Mouse (Mus musculus) forebrain, embryonic 12.5 days (tissue): ENCODE results near the gene Fam163b. TPM values are rescaled to one million over a fixed set of nuclear protein-coding genes. Genes with fewer than 3 reads are reported as not detected.
A peak's percentile ranks its signal among the peaks of the same experiment; 100 is the strongest.

ENCODE experiments used
- ATAC-seq: fragments of 200-750 bp; cut with Nextera tagmentation; 2 replicates; pipeline ENCODE4 v1.8.0; 2017; ENCODE audit warnings: moderate TSS enrichment; ENCODE audit not compliant: low FRiP score
- H3K27ac ChIP-seq: fragments of 300-500 bp; sonication (generic); 2 replicates; pipeline ENCODE4 v1.5.1; 2016; ENCODE audit warnings: mild to moderate bottlenecking
- H3K27me3 ChIP-seq: fragments of 300-500 bp; sonication (generic); 2 replicates; pipeline ENCODE4 v1.6.1; 2016; ENCODE audit warnings: mild to moderate bottlenecking
- H3K36me3 ChIP-seq: fragments of 300-500 bp; sonication (generic); replicated peaks from 2 replicates; pipeline ENCODE4 v1.6.1; 2016; ENCODE audit warnings: mild to moderate bottlenecking
- H3K4me1 ChIP-seq: fragments of 300-500 bp; sonication (generic); 2 replicates; pipeline ENCODE4 v1.6.1; 2016
- H3K4me2 ChIP-seq: fragments of 300-500 bp; sonication (generic); 2 replicates; pipeline ENCODE4 v1.6.1; 2016; ENCODE audit warnings: mild to moderate bottlenecking, moderate library complexity
- H3K4me3 ChIP-seq: fragments of 300-500 bp; sonication (generic); replicated peaks from 2 replicates; pipeline ENCODE4 v1.5.1; 2016; ENCODE audit warnings: mild to moderate bottlenecking
- H3K9ac ChIP-seq: fragments of 300-500 bp; sonication (generic); 2 replicates; pipeline ENCODE4 v1.6.1; 2016; ENCODE audit warnings: mild to moderate bottlenecking
- H3K9me3 ChIP-seq: fragments of 300-500 bp; sonication (generic); 2 replicates; pipeline ENCODE4 v1.6.1; 2016
- WGBS: fragments of 180-500 bp; shearing (Covaris S2); methylation state at CpG from one replicate; pipeline ENCODE4 v1.1.7; 2016; 5-methylcytosine and 5-hydroxymethylcytosine counted together
- polyA plus RNA-seq: library from polyadenylated mRNA; unstranded; fragments of >200 nt; fragmentation: Nextera tagmentation; extraction: Ambion mirVana; gene quantifications from 2 replicates; pipeline ENCODE4 v1.2.1, GENCODE M21; 2016

Fam163b gene
- polyA plus RNA-seq, 1 experiment from 2014 or later, result 0.32 TPM

GRCm38 (mm10) chr2:27125979-27126378 lies 16.3 kb downstream of the Fam163b start:
- ATAC-seq, result no peak
- no peak overlapping the region for H3K27ac ChIP-seq
- WGBS, result 44% methylated on average over 10 of the region's 10 CpGs
- H3K9ac ChIP-seq, result no peak overlapping the region
- H3K9me3 ChIP-seq, result no peaks in the 10 kb centered on the region
- no peaks in the 10 kb centered on the region for H3K27me3 ChIP-seq
- no peaks in the 10 kb centered on the region for H3K36me3 ChIP-seq
- no peak overlapping the region for H3K4me2 ChIP-seq
- H3K4me1 ChIP-seq, result peaks cover 17% of the 10 kb centered on the region
- no peak overlapping the region for H3K4me3 ChIP-seq

- no peak overlapping the region for H3K9ac ChIP-seq
- no peak overlapping the region for H3K4me2 ChIP-seq
- ATAC-seq, result no peak
- no peak overlapping the region for H3K4me3 ChIP-seq
- no peaks in the 10 kb centered on the region for H3K36me3 ChIP-seq
- H3K9me3 ChIP-seq, result no peaks in the 10 kb centered on the region
- no peaks in the 10 kb centered on the region for H3K27me3 ChIP-seq
- no peak overlapping the region for H3K27ac ChIP-seq
- 86% methylated on average over 4 of the region's 4 CpGs for WGBS
- peaks cover 22% of the 10 kb centered on the region for H3K4me1 ChIP-seq
Measured at GRCm38 (mm10) chr2:27123121-27123520, 19.2 kb downstream of the Fam163b start.

GRCm38 (mm10) chr2:27122578-27122977 lies 19.7 kb downstream of the Fam163b start:
- Histone ChIP-seq H3K36me3 (no peaks in the 10 kb centered on the region), H3K4me2 (no peak overlapping the region), H3K9ac (no peak overlapping the region), H3K4me1 (peaks cover 22% of the 10 kb centered on the region), H3K4me3 (no peak overlapping the region), H3K27me3 (no peaks in the 10 kb centered on the region), H3K27ac (peak overlapping the region; percentile 46; the same call in 1 of the 2 replicates), H3K9me3 (no peaks in the 10 kb centered on the region)
- 36% methylated on average over 9 of the region's 9 CpGs for WGBS
- no peak for ATAC-seq

- peak overlapping the region; percentile 46; the same call in 1 of the 2 replicates for H3K27ac ChIP-seq
- 43% methylated on average over 9 of the region's 9 CpGs for WGBS
Measured at GRCm38 (mm10) chr2:27121626-27122355, 20.5 kb downstream of the Fam163b start.

GRCm38 (mm10) chr2:27120241-27120641 lies 22.1 kb downstream of the Fam163b start:
- Histone ChIP-seq H3K4me3 (no peak overlapping the region), H3K9ac (no peak overlapping the region), H3K27ac (0 out of 2 replicates have a peak overlapping the region, but pooled peaks have one; percentile 19), H3K27me3 (no peaks in the 10 kb centered on the region), H3K9me3 (no peaks in the 10 kb centered on the region), H3K4me2 (no peak overlapping the region), H3K4me1 (peaks cover 22% of the 10 kb centered on the region), H3K36me3 (no peaks in the 10 kb centered on the region)
- 86% methylated on average over 8 of the region's 8 CpGs for WGBS
- ATAC-seq, result no peak

More at GRCm38 (mm10) chr2:27121626-27122355, 20.5 kb downstream of the Fam163b start:
- H3K36me3 ChIP-seq, result no peaks in the 10 kb centered on the region
- H3K9ac ChIP-seq, result no peak overlapping the region
- no peak overlapping the region for H3K4me3 ChIP-seq
- no peaks in the 10 kb centered on the region for H3K27me3 ChIP-seq
- no peak overlapping the region for H3K4me2 ChIP-seq
- H3K4me1 ChIP-seq, result peaks cover 22% of the 10 kb centered on the region
- H3K9me3 ChIP-seq, result no peaks in the 10 kb centered on the region
- no peak for ATAC-seq

GRCm38 (mm10) chr2:27119766-27120165 lies 22.5 kb downstream of the Fam163b start:
- H3K4me1 ChIP-seq, result peaks cover 22% of the 10 kb centered on the region
- no peak overlapping the region for H3K27ac ChIP-seq
- H3K4me3 ChIP-seq, result no peak overlapping the region
- H3K9ac ChIP-seq, result no peak overlapping the region
- H3K36me3 ChIP-seq, result no peaks in the 10 kb centered on the region
- WGBS, result 88% methylated on average over 2 of the region's 2 CpGs
- no peaks in the 10 kb centered on the region for H3K27me3 ChIP-seq
- H3K9me3 ChIP-seq, result no peaks in the 10 kb centered on the region
- no peak overlapping the region for H3K4me2 ChIP-seq
- no peak for ATAC-seq

- Histone ChIP-seq H3K27ac (no peak overlapping the region), H3K36me3 (no peaks in the 10 kb centered on the region), H3K9ac (no peak overlapping the region), H3K4me1 (peaks cover 22% of the 10 kb centered on the region), H3K27me3 (no peaks in the 10 kb centered on the region), H3K4me2 (no peak overlapping the region), H3K9me3 (no peaks in the 10 kb centered on the region), H3K4me3 (no peak overlapping the region)
- 67% methylated on average over 4 of the region's 4 CpGs for WGBS
- ATAC-seq, result no peak
Measured at GRCm38 (mm10) chr2:27118452-27118851, 23.8 kb downstream of the Fam163b start.

- Histone ChIP-seq H3K4me1 (peaks cover 3% of the 10 kb centered on the region; the same call in 1 of the 2 replicates), H3K27me3 (peaks cover 4% of the 10 kb centered on the region; the same call in 1 of the 2 replicates), H3K9me3 (no peaks in the 10 kb centered on the region), H3K4me3 (no peak overlapping the region), H3K4me2 (no peak overlapping the region), H3K36me3 (no peaks in the 10 kb centered on the region), H3K27ac (no peak overlapping the region), H3K9ac (no peak overlapping the region)
- no peak for ATAC-seq
- 92% methylated on average over 10 of the region's 10 CpGs for WGBS
Measured at GRCm38 (mm10) chr2:27114169-27114568, 28.1 kb downstream of the Fam163b start.

- no peak overlapping the region for H3K27ac ChIP-seq
- H3K9ac ChIP-seq, result no peak overlapping the region
- 80% methylated on average over 20 of the region's 20 CpGs for WGBS
- H3K36me3 ChIP-seq, result no peaks in the 10 kb centered on the region
- H3K4me3 ChIP-seq, result no peak overlapping the region
- peaks cover 6% of the 10 kb centered on the region; the same call in 1 of the 2 replicates for H3K4me1 ChIP-seq
- peaks cover 4% of the 10 kb centered on the region; the same call in 1 of the 2 replicates for H3K27me3 ChIP-seq
- H3K9me3 ChIP-seq, result no peaks in the 10 kb centered on the region
- ATAC-seq, result no peak
- H3K4me2 ChIP-seq, result no peak overlapping the region
Measured at GRCm38 (mm10) chr2:27112585-27112984, 29.7 kb downstream of the Fam163b start.

GRCm38 (mm10) chr2:27109052-27109451 lies 33.2 kb downstream of the Fam163b start:
- Histone ChIP-seq H3K4me1 (peaks cover 10% of the 10 kb centered on the region; the same call in 1 of the 2 replicates), H3K4me3 (no peak overlapping the region), H3K27ac (no peak overlapping the region), H3K4me2 (no peak overlapping the region), H3K9ac (no peak overlapping the region), H3K9me3 (no peaks in the 10 kb centered on the region), H3K36me3 (no peaks in the 10 kb centered on the region), H3K27me3 (peaks cover 4% of the 10 kb centered on the region; the same call in 1 of the 2 replicates)
- 82% methylated on average over 5 of the region's 5 CpGs for WGBS
- ATAC-seq, result no peak

GRCm38 (mm10) chr2:27108144-27108543 lies 34.1 kb downstream of the Fam163b start:
- WGBS, result 42% methylated on average over 2 of the region's 2 CpGs
- H3K9ac ChIP-seq, result no peak overlapping the region
- ATAC-seq, result no peak
- no peak overlapping the region for H3K4me2 ChIP-seq
- H3K9me3 ChIP-seq, result no peaks in the 10 kb centered on the region
- H3K4me1 ChIP-seq, result peaks cover 16% of the 10 kb centered on the region; the same call in 1 of the 2 replicates
- H3K27me3 ChIP-seq, result peaks cover 4% of the 10 kb centered on the region; the same call in 1 of the 2 replicates
- no peak overlapping the region for H3K4me3 ChIP-seq
- no peak overlapping the region for H3K27ac ChIP-seq
- no peaks in the 10 kb centered on the region for H3K36me3 ChIP-seq

- 79% methylated on average over 3 of the region's 3 CpGs for WGBS
- Histone ChIP-seq H3K9ac (no peak overlapping the region), H3K4me3 (no peak overlapping the region), H3K27me3 (peaks cover 4% of the 10 kb centered on the region; the same call in 1 of the 2 replicates), H3K9me3 (no peaks in the 10 kb centered on the region), H3K4me1 (peaks cover 13% of the 10 kb centered on the region; the same call in 1 of the 2 replicates), H3K27ac (no peak overlapping the region), H3K4me2 (no peak overlapping the region), H3K36me3 (no peaks in the 10 kb centered on the region)
- ATAC-seq, result no peak
Measured at GRCm38 (mm10) chr2:27106816-27107215, 35.5 kb downstream of the Fam163b start.

GRCm38 (mm10) chr2:27103554-27103953 lies 38.7 kb downstream of the Fam163b start:
- Histone ChIP-seq H3K9ac (no peak overlapping the region), H3K27ac (no peak overlapping the region)
- no peak for ATAC-seq

More at GRCm38 (mm10) chr2:27103554-27103953, 38.7 kb downstream of the Fam163b start:
- Histone ChIP-seq H3K4me2 (no peak overlapping the region), H3K4me1 (peaks cover 11% of the 10 kb centered on the region), H3K27me3 (no peaks in the 10 kb centered on the region; the same call in 1 of the 2 replicates), H3K4me3 (no peak overlapping the region), H3K9me3 (no peaks in the 10 kb centered on the region), H3K36me3 (no peaks in the 10 kb centered on the region)
- 66% methylated on average over 7 of the region's 7 CpGs for WGBS
